Mouse (Mus musculus): Measurements from ENCODE around the gene Foxp1. TPM values are rescaled to one million over a fixed set of nuclear protein-coding genes. Genes with fewer than 3 reads are reported as not detected.

Gene Foxp1
- polyA plus RNA-seq, 1 experiment from 2014 or later: 89.2 TPM

DNA sequence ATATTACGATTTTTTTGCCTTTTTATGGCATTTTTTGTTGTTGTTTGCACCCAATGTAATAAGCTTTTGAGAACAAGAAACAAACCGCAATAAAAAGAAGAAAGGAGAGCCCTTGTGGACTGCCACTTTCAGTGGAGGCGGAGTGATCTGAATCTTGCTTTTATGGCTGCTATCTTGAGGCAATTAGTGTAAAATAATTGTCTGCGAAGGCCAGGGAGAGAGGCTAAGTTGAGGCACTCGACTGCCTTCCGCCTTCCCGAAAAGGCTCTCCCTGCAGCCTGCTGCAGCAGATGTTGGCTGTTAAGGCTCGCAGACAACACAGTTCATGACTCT, 37.7 kb downstream of the Foxp1 start:
- 0 out of 2 replicates have a peak overlapping the region, but pooled peaks have one; percentile 3 for H3K9ac ChIP-seq (replicated peaks; ENCODE audit: low read length)
- 66% methylated on average over 8 of the region's 8 CpGs for WGBS

DNA sequence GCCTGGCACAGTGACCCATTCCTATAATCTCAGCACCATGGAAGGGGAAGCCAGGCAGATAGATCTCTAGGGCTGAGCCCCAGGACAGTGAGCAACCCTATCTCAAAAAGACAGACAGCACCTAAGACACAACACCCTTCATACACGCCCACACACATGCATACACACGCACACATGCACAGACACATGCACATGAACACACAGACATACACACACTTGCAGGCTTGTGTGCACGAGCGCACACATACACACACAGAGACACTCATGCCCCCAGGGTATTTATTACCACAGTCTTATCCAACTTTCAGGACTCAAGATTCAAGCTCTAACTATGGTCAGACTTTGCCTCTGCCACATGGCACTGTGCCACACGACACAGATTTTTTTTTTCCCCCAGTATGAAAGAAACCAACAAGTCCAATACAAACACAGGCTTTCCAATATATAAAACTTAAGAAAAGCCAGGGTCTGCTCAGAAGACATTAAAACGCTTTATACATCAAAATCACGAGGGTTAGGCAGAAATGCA, 38.3 kb downstream of the Foxp1 start:
- Histone ChIP-seq H3K4me2 (ENCODE audit: low read length) (no peak overlapping the region), H3K9me3 (ENCODE audit: control insufficient read depth, low read length) (no peaks in the 10 kb centered on the region), H3K9ac (replicated peaks; ENCODE audit: low read length) (no peak overlapping the region), H3K27me3 (ENCODE audit: control insufficient read depth, insufficient read depth, low read length) (no peaks in the 10 kb centered on the region), H3K4me1 (ENCODE audit: control insufficient read depth, insufficient read depth, low read length) (peaks cover 16% of the 10 kb centered on the region), H3K36me3 (ENCODE audit: control insufficient read depth, insufficient read depth, low read length) (no peaks in the 10 kb centered on the region), H3K27ac (replicated peaks; ENCODE audit: low read depth, low read length) (no peak overlapping the region), H3K4me3 (replicated peaks; ENCODE audit: low read depth, low read length) (no peak overlapping the region)
- DNase-seq: no peak
- ATAC-seq (ENCODE audit: low FRiP score, low TSS enrichment): no peak
- WGBS: 91% methylated on average over 7 of the region's 7 CpGs

More for the DNA sequence above, 37.7 kb downstream of the Foxp1 start:
- Histone ChIP-seq H3K27me3 (ENCODE audit: control insufficient read depth, insufficient read depth, low read length) (no peaks in the 10 kb centered on the region), H3K4me3 (replicated peaks; ENCODE audit: low read depth, low read length) (no peak overlapping the region), H3K9me3 (ENCODE audit: control insufficient read depth, low read length) (no peaks in the 10 kb centered on the region), H3K4me1 (ENCODE audit: control insufficient read depth, insufficient read depth, low read length) (peaks cover 16% of the 10 kb centered on the region), H3K36me3 (ENCODE audit: control insufficient read depth, insufficient read depth, low read length) (no peaks in the 10 kb centered on the region), H3K4me2 (ENCODE audit: low read length) (peak overlapping the region; percentile 38), H3K27ac (replicated peaks; ENCODE audit: low read depth, low read length) (peak overlapping the region; percentile 70)
- DNase-seq (no peak), ATAC-seq (ENCODE audit: low FRiP score, low TSS enrichment) (no peak)

DNA sequence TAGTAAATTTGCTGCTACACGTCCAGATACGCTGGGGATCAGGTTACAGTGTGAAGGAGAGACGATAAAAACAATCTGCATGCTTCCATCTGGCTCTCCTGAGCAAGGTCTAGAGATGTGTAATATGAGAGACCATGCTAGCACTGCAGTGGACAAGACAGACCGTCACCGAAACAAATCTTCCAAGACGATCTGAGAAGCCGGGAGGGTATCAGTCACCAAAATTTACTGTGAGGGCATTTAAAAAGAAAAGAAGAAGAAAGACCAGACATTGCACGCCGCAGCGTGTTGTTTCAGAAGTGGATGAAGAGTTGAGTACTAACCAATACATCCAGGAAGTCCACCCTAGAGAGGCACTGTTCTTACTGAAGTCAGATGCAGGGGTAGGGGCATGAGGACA, 39.0 kb downstream of the Foxp1 start:
- WGBS: 81% methylated on average over 10 of the region's 10 CpGs
- H3K4me1 ChIP-seq (ENCODE audit: control insufficient read depth, insufficient read depth, low read length): peaks cover 16% of the 10 kb centered on the region
- H3K4me3 ChIP-seq (replicated peaks; ENCODE audit: low read depth, low read length): no peak overlapping the region

GRCm38 (mm10) chr6:99481568-99481967, 41.0 kb downstream of the Foxp1 start:
- no peaks in the 10 kb centered on the region for H3K36me3 ChIP-seq (ENCODE audit: control insufficient read depth, insufficient read depth, low read length)
- H3K4me1 ChIP-seq (ENCODE audit: control insufficient read depth, insufficient read depth, low read length): peaks cover 16% of the 10 kb centered on the region
- no peak overlapping the region for H3K4me2 ChIP-seq (ENCODE audit: low read length)
- H3K9me3 ChIP-seq (ENCODE audit: control insufficient read depth, low read length): no peaks in the 10 kb centered on the region
- no peak overlapping the region for H3K27ac ChIP-seq (replicated peaks; ENCODE audit: low read depth, low read length)
- ATAC-seq (ENCODE audit: low FRiP score, low TSS enrichment) (no peak), DNase-seq (no peak)
- H3K9ac ChIP-seq (replicated peaks; ENCODE audit: low read length): no peak overlapping the region
- WGBS: 80% methylated on average over 7 of the region's 7 CpGs
- no peak overlapping the region for H3K4me3 ChIP-seq (replicated peaks; ENCODE audit: low read depth, low read length)
- H3K27me3 ChIP-seq (ENCODE audit: control insufficient read depth, insufficient read depth, low read length): no peaks in the 10 kb centered on the region

More for the DNA sequence above, 39.0 kb downstream of the Foxp1 start:
- no peaks in the 10 kb centered on the region for H3K9me3 ChIP-seq (ENCODE audit: control insufficient read depth, low read length)
- no peak overlapping the region for H3K27ac ChIP-seq (replicated peaks; ENCODE audit: low read depth, low read length)
- no peaks in the 10 kb centered on the region for H3K27me3 ChIP-seq (ENCODE audit: control insufficient read depth, insufficient read depth, low read length)
- H3K36me3 ChIP-seq (ENCODE audit: control insufficient read depth, insufficient read depth, low read length): no peaks in the 10 kb centered on the region
- ATAC-seq (ENCODE audit: low FRiP score, low TSS enrichment) (no peak), DNase-seq (no peak)
- no peak overlapping the region for H3K9ac ChIP-seq (replicated peaks; ENCODE audit: low read length)
- H3K4me2 ChIP-seq (ENCODE audit: low read length): no peak overlapping the region

- Histone ChIP-seq H3K9me3 (ENCODE audit: control insufficient read depth, low read length) (no peaks in the 10 kb centered on the region), H3K36me3 (ENCODE audit: control insufficient read depth, insufficient read depth, low read length) (no peaks in the 10 kb centered on the region), H3K27me3 (ENCODE audit: control insufficient read depth, insufficient read depth, low read length) (no peaks in the 10 kb centered on the region), H3K9ac (replicated peaks; ENCODE audit: low read length) (no peak overlapping the region), H3K4me3 (replicated peaks; ENCODE audit: low read depth, low read length) (no peak overlapping the region), H3K4me1 (ENCODE audit: control insufficient read depth, insufficient read depth, low read length) (no peaks in the 10 kb centered on the region), H3K27ac (replicated peaks; ENCODE audit: low read depth, low read length) (no peak overlapping the region), H3K4me2 (ENCODE audit: low read length) (no peak overlapping the region)
- no peak for ATAC-seq (ENCODE audit: low FRiP score, low TSS enrichment)
- no peak for DNase-seq
- 88% methylated on average over 13 of the region's 13 CpGs for WGBS
These were observed 43.5 kb downstream of the Foxp1 start for GRCm38 (mm10) chr6:99478873-99479650.

DNA sequence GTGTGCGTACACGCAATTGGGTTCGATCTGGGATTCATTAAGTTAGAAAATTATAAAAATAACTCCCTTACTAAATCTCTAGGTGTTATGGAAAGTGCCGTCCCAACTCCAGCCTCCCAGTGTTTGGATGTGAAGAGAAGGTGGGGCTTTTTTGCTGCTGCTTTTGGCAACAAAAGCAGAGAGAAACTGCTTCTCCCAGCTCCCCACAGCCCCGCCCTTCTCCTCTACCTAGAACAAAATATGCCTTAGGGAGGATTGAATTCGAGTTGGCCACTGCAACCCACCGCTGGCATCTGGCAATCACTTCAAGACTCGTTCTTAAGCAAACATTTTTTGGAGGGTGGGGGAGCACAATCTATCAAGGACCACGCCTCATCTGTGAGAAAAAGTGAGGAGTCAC, 47.5 kb downstream of the Foxp1 start:
- no peaks in the 10 kb centered on the region for H3K4me1 ChIP-seq (ENCODE audit: control insufficient read depth, insufficient read depth, low read length)
- no peak overlapping the region for H3K27ac ChIP-seq (replicated peaks; ENCODE audit: low read depth, low read length)
- 93% methylated on average over 9 of the region's 9 CpGs for WGBS
- H3K9ac ChIP-seq (replicated peaks; ENCODE audit: low read length): no peak overlapping the region
- ATAC-seq (ENCODE audit: low FRiP score, low TSS enrichment): no peak
- no peak for DNase-seq
- no peak overlapping the region for H3K4me3 ChIP-seq (replicated peaks; ENCODE audit: low read depth, low read length)
- no peaks in the 10 kb centered on the region for H3K36me3 ChIP-seq (ENCODE audit: control insufficient read depth, insufficient read depth, low read length)
- H3K9me3 ChIP-seq (ENCODE audit: control insufficient read depth, low read length): no peaks in the 10 kb centered on the region
- H3K27me3 ChIP-seq (ENCODE audit: control insufficient read depth, insufficient read depth, low read length): no peaks in the 10 kb centered on the region
- H3K4me2 ChIP-seq (ENCODE audit: low read length): no peak overlapping the region

DNA sequence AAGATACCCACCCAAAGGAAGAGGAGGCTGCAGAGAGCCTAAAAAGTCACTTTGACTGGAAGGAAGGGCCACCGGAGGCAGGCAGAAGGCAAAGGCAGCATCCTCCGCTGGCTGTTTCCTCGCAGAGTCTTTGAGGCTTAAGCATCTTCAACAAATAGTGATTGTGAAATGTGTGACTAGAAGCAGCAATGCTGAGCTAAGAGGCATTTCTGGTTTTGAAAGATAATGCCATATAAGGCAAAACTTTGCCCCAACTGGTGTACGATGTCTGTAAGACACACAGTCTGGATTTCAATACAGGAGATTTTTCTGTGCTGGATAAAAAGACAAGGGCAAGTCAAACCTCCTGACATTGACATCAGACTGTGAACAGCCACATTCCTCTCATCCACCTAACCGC, 51.6 kb downstream of the Foxp1 start:
- 0 out of 2 replicates have a peak, but pooled peaks cover 3% of the 10 kb centered on the region for H3K4me1 ChIP-seq (ENCODE audit: control insufficient read depth, insufficient read depth, low read length)
- H3K4me2 ChIP-seq (ENCODE audit: low read length): no peak overlapping the region
- no peaks in the 10 kb centered on the region for H3K36me3 ChIP-seq (ENCODE audit: control insufficient read depth, insufficient read depth, low read length)
- no peak for DNase-seq
- ATAC-seq (ENCODE audit: low FRiP score, low TSS enrichment): no peak
- H3K27me3 ChIP-seq (ENCODE audit: control insufficient read depth, insufficient read depth, low read length): no peaks in the 10 kb centered on the region
- H3K27ac ChIP-seq (replicated peaks; ENCODE audit: low read depth, low read length): no peak overlapping the region
- H3K4me3 ChIP-seq (replicated peaks; ENCODE audit: low read depth, low read length): no peak overlapping the region
- no peaks in the 10 kb centered on the region for H3K9me3 ChIP-seq (ENCODE audit: control insufficient read depth, low read length)
- H3K9ac ChIP-seq (replicated peaks; ENCODE audit: low read length): no peak overlapping the region
- 84% methylated on average over 5 of the region's 5 CpGs for WGBS

DNA sequence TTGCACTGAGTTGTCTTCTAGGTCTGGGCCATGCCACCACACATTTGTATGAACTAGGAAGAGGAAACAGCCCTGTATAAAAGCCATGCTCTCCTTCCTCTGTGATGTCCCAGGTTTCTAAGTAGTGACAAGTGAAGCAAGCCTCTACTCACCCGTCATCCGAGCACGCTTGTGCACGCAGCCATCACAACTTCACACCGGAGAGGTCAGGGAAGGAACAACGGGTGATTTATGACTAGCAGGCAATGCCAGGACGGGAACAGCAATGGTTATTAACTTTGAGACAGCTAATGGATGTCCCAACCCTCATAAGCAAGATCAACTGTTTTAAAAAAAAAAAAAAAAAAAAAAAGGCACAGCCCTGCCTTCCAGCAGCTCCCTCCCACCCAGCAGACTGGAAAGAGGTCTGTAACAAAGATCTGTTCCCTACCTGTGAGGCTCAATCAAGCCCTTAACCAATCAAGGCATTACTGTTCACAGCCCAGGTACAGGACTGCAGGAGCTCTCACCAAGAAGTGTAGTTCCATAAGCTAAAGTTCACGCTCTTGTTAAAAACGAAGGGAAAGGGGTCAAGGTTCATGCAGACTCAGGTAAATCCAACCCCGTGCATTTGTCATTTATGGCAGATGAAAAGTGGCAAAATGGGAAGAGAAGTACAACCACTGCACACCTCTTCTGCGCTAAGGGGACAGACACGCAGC, 53.2 kb downstream of the Foxp1 start:
- no peak for ATAC-seq (ENCODE audit: low FRiP score, low TSS enrichment)

More for the DNA sequence above, 53.2 kb downstream of the Foxp1 start:
- 91% methylated on average over 12 of the region's 12 CpGs for WGBS
- Histone ChIP-seq H3K4me2 (ENCODE audit: low read length) (no peak overlapping the region), H3K4me3 (replicated peaks; ENCODE audit: low read depth, low read length) (no peak overlapping the region), H3K4me1 (ENCODE audit: control insufficient read depth, insufficient read depth, low read length) (0 out of 2 replicates have a peak, but pooled peaks cover 3% of the 10 kb centered on the region), H3K27me3 (ENCODE audit: control insufficient read depth, insufficient read depth, low read length) (no peaks in the 10 kb centered on the region), H3K36me3 (ENCODE audit: control insufficient read depth, insufficient read depth, low read length) (no peaks in the 10 kb centered on the region), H3K9ac (replicated peaks; ENCODE audit: low read length) (no peak overlapping the region), H3K27ac (replicated peaks; ENCODE audit: low read depth, low read length) (no peak overlapping the region), H3K9me3 (ENCODE audit: control insufficient read depth, low read length) (no peaks in the 10 kb centered on the region)
- no peak for DNase-seq
